Mouse (Mus musculus) splenic B cell, adult 2 months (primary cell): ENCODE results near the gene Washc4.

ENCODE experiments used
- DNase-seq: peaks from one replicate; pipeline ENCODE4 v3.0.0-alpha.2; 2011; ENCODE audit warnings: low read depth, low spot score
- H3K27me3 ChIP-seq: 2 replicates; pipeline ENCODE4 v1.6.1; 2012; ENCODE audit warnings: mild to moderate bottlenecking, low read length, moderate library complexity, mixed read lengths; ENCODE audit not compliant: control insufficient read depth, poor library complexity, insufficient read depth, severe bottlenecking
- H3K36me3 ChIP-seq: 2 replicates; pipeline ENCODE4 v1.6.1; 2012; ENCODE audit warnings: mild to moderate bottlenecking, low read length, moderate library complexity, mixed read lengths; ENCODE audit not compliant: control insufficient read depth, poor library complexity, insufficient read depth, severe bottlenecking

Washc4 gene

GRCm38 (mm10) chr10:83544103-83544479 is 539 bp downstream of the Washc4 start:
- DNase-seq = peak; percentile 68
- Histone ChIP-seq H3K36me3 (peaks cover 2% of the 10 kb centered on the region; the same call in 1 of the 2 replicates), H3K27me3 (no peaks in the 10 kb centered on the region)

GRCm38 (mm10) chr10:83545341-83545740 is 1.8 kb downstream of the Washc4 start:
- Histone ChIP-seq H3K27me3 (no peaks in the 10 kb centered on the region), H3K36me3 (peaks cover 5% of the 10 kb centered on the region)
- no peak for DNase-seq

DNA sequence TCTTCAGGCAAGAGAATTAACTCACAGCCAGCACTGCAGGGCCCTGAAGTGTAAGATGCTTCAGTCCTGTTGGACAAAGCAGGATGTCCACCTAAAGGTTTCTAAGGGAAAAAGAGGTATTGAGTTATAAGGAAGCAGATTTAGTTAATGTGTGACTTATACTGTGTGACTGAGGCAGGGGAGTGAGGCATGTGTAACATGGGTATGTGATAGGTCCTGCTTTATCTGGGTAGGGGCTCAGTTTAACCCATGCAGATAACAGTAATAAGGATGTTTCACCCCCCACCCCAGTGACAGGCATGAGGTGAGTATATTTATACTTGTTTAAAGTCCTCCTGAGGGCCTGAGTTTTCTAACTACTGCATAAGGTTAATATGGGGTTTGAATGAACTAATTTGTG is 19.5 kb downstream of the Washc4 start:
- H3K36me3 ChIP-seq = peaks cover 20% of the 10 kb centered on the region
- H3K27me3 ChIP-seq = no peaks in the 10 kb centered on the region
- DNase-seq = no peak

- peak; percentile 44 for DNase-seq
- H3K36me3 ChIP-seq = peaks cover 17% of the 10 kb centered on the region
- H3K27me3 ChIP-seq = no peaks in the 10 kb centered on the region
These were observed 22.2 kb downstream of the Washc4 start for GRCm38 (mm10) chr10:83565449-83566441.

DNA sequence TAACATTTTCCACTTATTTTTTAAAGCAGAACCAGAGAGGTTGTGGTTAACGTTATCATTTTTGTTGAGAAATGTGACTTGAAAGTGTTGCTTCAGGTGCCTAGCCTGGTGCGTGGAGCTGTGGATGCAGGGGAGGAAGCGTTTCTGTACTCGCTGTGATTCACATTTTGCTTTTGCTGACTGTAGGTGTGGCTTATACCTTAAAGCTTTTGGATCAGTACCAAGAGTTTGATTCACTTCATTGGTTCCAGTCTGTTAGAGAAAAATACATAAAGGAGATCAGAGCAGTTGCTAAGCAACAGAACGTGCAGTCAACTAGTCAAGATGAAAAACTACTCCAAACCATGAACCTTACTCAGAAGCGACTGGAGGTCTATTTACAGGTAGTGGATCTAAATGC is 47.2 kb downstream of the Washc4 start:
- Histone ChIP-seq H3K27me3 (no peaks in the 10 kb centered on the region), H3K36me3 (peaks cover 30% of the 10 kb centered on the region)
- no peak for DNase-seq

- DNase-seq = no peak
- no peaks in the 10 kb centered on the region for H3K27me3 ChIP-seq
- H3K36me3 ChIP-seq = peaks cover 27% of the 10 kb centered on the region
These were observed 49.1 kb downstream of the Washc4 start for GRCm38 (mm10) chr10:83592616-83593015.

DNA sequence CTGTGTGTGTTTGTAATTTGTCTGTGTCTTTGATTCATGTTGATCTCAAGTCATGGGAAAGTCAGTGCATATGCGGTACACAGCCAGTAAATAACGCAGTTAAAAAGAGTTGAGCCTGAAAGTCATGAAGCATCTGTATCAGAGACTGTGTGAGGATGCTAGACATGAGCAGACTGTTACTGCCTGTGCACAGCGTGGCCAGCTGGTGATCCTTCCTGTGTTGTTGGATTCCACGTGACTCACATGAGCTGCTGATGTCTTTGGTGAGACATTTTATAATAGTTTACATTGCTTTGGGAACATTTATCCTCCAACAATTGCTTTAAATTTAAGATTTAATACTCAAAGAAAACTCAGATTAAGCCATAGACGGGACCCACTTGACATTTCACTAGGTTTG is 51.0 kb downstream of the Washc4 start:
- Histone ChIP-seq H3K27me3 (no peaks in the 10 kb centered on the region), H3K36me3 (peaks cover 29% of the 10 kb centered on the region)
- DNase-seq = no peak

DNA sequence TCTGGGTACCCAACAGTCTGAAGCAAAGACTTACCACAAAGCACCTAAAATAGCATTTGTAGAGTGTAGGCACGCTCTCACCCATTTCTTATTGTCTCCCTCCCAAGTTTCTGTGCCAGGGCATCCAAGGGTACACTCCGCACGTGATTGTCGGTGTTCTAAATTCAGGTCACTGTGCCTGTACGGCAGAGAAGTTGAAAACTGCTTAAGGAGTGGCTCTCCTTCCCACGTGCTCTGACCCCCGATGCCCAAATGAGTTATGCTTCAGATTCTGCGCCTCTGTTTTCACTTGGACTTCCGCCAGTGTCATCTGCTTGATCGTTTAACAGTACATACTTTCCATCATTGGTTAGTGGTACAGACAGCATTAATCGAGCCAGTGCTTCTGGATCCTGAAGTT is 57.1 kb downstream of the Washc4 start:
- no peak for DNase-seq
- Histone ChIP-seq H3K36me3 (peaks cover 15% of the 10 kb centered on the region), H3K27me3 (no peaks in the 10 kb centered on the region)

GRCm38 (mm10) chr10:83603956-83604564 is 60.5 kb downstream of the Washc4 start:
- peaks cover 7% of the 10 kb centered on the region for H3K36me3 ChIP-seq
- H3K27me3 ChIP-seq = no peaks in the 10 kb centered on the region
- DNase-seq = no peak

DNA sequence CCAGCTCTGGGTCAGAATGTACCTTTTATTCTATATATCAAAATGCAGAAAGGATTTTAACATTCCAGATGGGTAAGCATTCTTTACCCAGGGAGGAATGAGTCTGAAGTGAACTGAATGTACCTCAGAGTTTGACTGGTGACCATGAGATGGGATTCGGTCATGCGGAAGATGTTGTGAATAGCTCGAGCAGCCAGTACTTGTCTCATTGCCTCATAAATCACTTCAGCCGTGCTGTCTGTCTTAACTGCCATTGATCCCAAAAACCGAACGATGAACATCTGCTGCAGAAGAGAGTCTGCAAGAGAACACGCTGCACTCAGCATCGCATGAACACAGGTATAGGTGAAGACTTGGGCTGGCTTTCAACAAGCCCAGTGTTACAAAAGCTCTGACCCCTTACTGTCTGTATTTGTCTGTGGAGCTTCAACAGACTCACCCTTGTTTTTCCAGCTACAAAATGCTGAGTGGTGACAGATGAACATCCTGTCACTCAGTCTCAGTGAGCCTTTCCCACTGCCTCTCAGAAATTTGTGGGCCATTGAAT is 62.2 kb downstream of the Washc4 start:
- no peak for DNase-seq
- H3K27me3 ChIP-seq = no peaks in the 10 kb centered on the region
- H3K36me3 ChIP-seq = peaks cover 6% of the 10 kb centered on the region

- no peak for DNase-seq
- peaks cover 2% of the 10 kb centered on the region for H3K36me3 ChIP-seq
- no peaks in the 10 kb centered on the region for H3K27me3 ChIP-seq
These were observed 63.6 kb downstream of the Washc4 start for GRCm38 (mm10) chr10:83607111-83607510.

DNA sequence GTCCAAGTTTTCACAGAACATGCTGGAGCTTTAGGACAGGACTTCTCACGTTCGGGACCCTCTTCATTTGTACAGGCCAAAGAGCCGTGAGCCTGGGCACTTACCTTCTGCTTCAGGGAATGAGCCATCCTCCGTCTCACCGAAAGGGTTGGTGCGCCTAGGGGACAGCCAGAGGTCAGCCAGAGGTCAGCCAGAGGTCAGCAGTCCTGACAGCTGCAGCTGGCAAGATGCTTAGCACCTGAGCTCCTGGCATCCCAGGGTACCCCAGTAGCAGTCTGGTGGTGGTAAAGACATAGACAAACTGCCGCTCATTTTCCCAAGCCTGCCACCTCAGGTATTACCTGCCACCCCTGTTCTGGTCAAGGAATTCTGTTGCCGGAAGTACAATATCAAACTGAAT is 65.0 kb downstream of the Washc4 start:
- no peaks in the 10 kb centered on the region for H3K27me3 ChIP-seq
- no peaks in the 10 kb centered on the region; the same call in none of the 2 replicates for H3K36me3 ChIP-seq
- DNase-seq = no peak

- H3K27me3 ChIP-seq = no peaks in the 10 kb centered on the region
- H3K36me3 ChIP-seq = no peaks in the 10 kb centered on the region; the same call in none of the 2 replicates
- no peak for DNase-seq
These were observed 67.0 kb downstream of the Washc4 start for GRCm38 (mm10) chr10:83610518-83610917.

- no peaks in the 10 kb centered on the region; the same call in none of the 2 replicates for H3K36me3 ChIP-seq
- no peaks in the 10 kb centered on the region for H3K27me3 ChIP-seq
- no peak for DNase-seq
These were observed 68.3 kb downstream of the Washc4 start for GRCm38 (mm10) chr10:83611863-83612262.

DNA sequence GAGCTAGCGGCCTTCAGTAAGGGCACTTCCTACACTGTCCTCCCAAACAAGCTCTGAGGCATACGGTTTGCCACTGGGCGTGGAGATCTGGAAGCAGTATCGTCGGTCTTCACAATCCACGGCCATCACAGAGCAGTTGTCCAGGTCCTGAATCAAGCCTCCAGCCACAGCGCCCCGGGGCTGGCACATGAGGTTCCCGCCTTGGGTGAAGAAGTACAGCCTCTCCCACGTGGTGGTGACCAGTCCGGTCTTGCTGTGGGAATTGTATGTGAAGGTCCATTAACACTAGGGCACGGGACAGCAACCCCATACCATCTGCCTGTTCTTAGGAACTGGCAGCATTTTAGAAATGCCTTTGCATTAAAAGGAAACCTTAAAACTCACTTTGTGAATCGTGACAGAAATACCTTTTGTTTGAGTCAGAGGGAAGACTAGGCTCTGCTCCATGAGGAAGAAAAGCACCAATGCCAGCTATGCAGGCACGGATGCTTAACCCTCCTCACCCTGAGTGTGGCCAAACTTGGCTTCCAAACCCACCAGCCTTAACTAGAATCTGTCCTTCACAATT is 69.2 kb downstream of the Washc4 start:
- no peaks in the 10 kb centered on the region for H3K27me3 ChIP-seq
- no peaks in the 10 kb centered on the region; the same call in none of the 2 replicates for H3K36me3 ChIP-seq
- DNase-seq = no peak
